Mouse (Mus musculus) retina, postnatal 7 days (tissue): ENCODE results near the gene Mboat7.
"Not testable (repeated sequence)": the region's sequence is repeated elsewhere in the genome, so short reads cannot be mapped to it uniquely, and the experiment has no call there.

ENCODE experiments used
- DNase-seq: peaks from one replicate; pipeline ENCODE4 v3.0.0-alpha.2; 2012; ENCODE audit warnings: low read depth, low spot score

Gene Mboat7

GRCm38 (mm10) chr7:3692987-3693808 lies at the start of gene Mboat7:
Gene Mboat7 (minus strand): TSS chr7:3693523.
- DNase-seq = peak; percentile 94

GRCm38 (mm10) chr7:3732675-3733074 lies 39.4 kb upstream of the Mboat7 start:
- DNase-seq = not testable (repeated sequence)

GRCm38 (mm10) chr7:3725459-3725858 lies 32.1 kb upstream of the Mboat7 start:
- DNase-seq = not testable (repeated sequence)

- DNase-seq = not testable (repeated sequence)
These were observed 26.9 kb upstream of the Mboat7 start, which contains the start of gene Pirb for GRCm38 (mm10) chr7:3720268-3720667. Gene Pirb (minus strand): TSS chr7:3720391.

- no peak for DNase-seq
These were observed 21.9 kb upstream of the Mboat7 start for GRCm38 (mm10) chr7:3715249-3715648.

GRCm38 (mm10) chr7:3712264-3712942 lies 19.1 kb upstream of the Mboat7 start:
- no peak for DNase-seq

GRCm38 (mm10) chr7:3709000-3709399 lies 15.7 kb upstream of the Mboat7 start:
- DNase-seq = no peak

GRCm38 (mm10) chr7:3708447-3708980 lies 15.2 kb upstream of the Mboat7 start:
- not testable (repeated sequence) for DNase-seq

- no peak for DNase-seq
These were observed 14.5 kb upstream of the Mboat7 start for GRCm38 (mm10) chr7:3707568-3708413.

GRCm38 (mm10) chr7:3707027-3707426 lies 13.7 kb upstream of the Mboat7 start:
- DNase-seq = no peak

- DNase-seq = no peak
These were observed 13.1 kb upstream of the Mboat7 start for GRCm38 (mm10) chr7:3706343-3706934.

GRCm38 (mm10) chr7:3705911-3706310 lies 12.6 kb upstream of the Mboat7 start:
- no peak for DNase-seq

GRCm38 (mm10) chr7:3705461-3705860 lies 12.1 kb upstream of the Mboat7 start:
- DNase-seq = not testable (repeated sequence)

GRCm38 (mm10) chr7:3704475-3704874 lies 11.2 kb upstream of the Mboat7 start:
- DNase-seq = no peak

GRCm38 (mm10) chr7:3703879-3704441 lies 10.6 kb upstream of the Mboat7 start, which contains the start of gene Rps9:
Gene Rps9 (plus strand): TSS chr7:3703993.
- DNase-seq = peak; percentile 97

- no peak for DNase-seq
These were observed 10.0 kb upstream of the Mboat7 start for GRCm38 (mm10) chr7:3703148-3703878.

GRCm38 (mm10) chr7:3698471-3698870 lies 5.1 kb upstream of the Mboat7 start:
- DNase-seq = no peak

- not testable (repeated sequence) for DNase-seq
These were observed 1.6 kb upstream of the Mboat7 start for GRCm38 (mm10) chr7:3694949-3695305.

GRCm38 (mm10) chr7:3694076-3694948 lies 989 bp upstream of the Mboat7 start:
- peak; percentile 19 for DNase-seq
